Mouse (Mus musculus) sigmoid colon, adult 10 weeks (tissue): ENCODE measurements around the gene Pcbd2. TPM values are rescaled to one million over a fixed set of nuclear protein-coding genes. Genes with fewer than 3 reads are reported as not detected.

ENCODE experiments used
- polyA plus RNA-seq: library from polyadenylated mRNA; stranded (reverse); fragments of 350-450 nt; fragmentation: Illumina TruSeq; extraction: RNeasy Lipid Tissue Mini Kit (QIAGEN cat#74804); gene quantifications from one replicate; pipeline ENCODE4 v1.2.3, GENCODE M21; 2014; ENCODE audit warnings: low read depth, low replicate concordance

Gene Pcbd2
- 12.6 TPM for polyA plus RNA-seq

GRCm38 (mm10) chr13:55727120-55727838 lies at the start of gene Pcbd2:
Gene Pcbd2 (plus strand): TSS chr13:55727368.

GRCm38 (mm10) chr13:55692535-55693242 lies 34.5 kb upstream of the Pcbd2 start, which contains the start of gene B230219D22Rik:
Gene B230219D22Rik (plus strand): TSS chr13:55693124.

GRCm38 (mm10) chr13:55714501-55715166 lies 12.5 kb upstream of the Pcbd2 start, which contains the start of gene Txndc15:
Gene Txndc15 (plus strand): TSS chr13:55714650.

GRCm38 (mm10) chr13:55784268-55784667 lies 57.1 kb downstream of the Pcbd2 start, which contains the start of gene Catsper3:
Gene Catsper3 (plus strand): TSS chr13:55784568.

Other genes starting within 250 kb of the Pcbd2 start
- gene Dbn1, start 239.3 kb upstream of the Pcbd2 start, polyA plus RNA-seq: 0.98 TPM
- gene Pdlim7, start 213.7 kb upstream of the Pcbd2 start, polyA plus RNA-seq: 1.1 TPM
- 0.35 TPM for gene Dok3, start 198.1 kb upstream of the Pcbd2 start, polyA plus RNA-seq
- 1.0 TPM for gene Ddx41, start 190.7 kb upstream of the Pcbd2 start, polyA plus RNA-seq
- 7.6 TPM for gene Fam193b, start 156.2 kb upstream of the Pcbd2 start, polyA plus RNA-seq
- gene Tmed9, start 153.6 kb upstream of the Pcbd2 start, polyA plus RNA-seq: 57.2 TPM
- gene B4galt7, start 127.5 kb upstream of the Pcbd2 start, polyA plus RNA-seq: 3.3 TPM
- gene Caml, start 104.4 kb upstream of the Pcbd2 start, polyA plus RNA-seq: 57.1 TPM
- gene Ddx46, start 92.3 kb upstream of the Pcbd2 start, polyA plus RNA-seq: 91.2 TPM
- gene B230219D22Rik, start 34.2 kb upstream of the Pcbd2 start, polyA plus RNA-seq: 129 TPM
- 84.2 TPM for gene Txndc15, start 12.7 kb upstream of the Pcbd2 start, polyA plus RNA-seq
- not detected for gene Catsper3, start 57.2 kb downstream of the Pcbd2 start, polyA plus RNA-seq
- 0.22 TPM for gene Pitx1, start 108.8 kb downstream of the Pcbd2 start, polyA plus RNA-seq